Mouse (Mus musculus): ENCODE measurements around the gene Antxr1.

The Antxr1 gene

GRCm38 (mm10) chr6:87335091-87335934, at the start of gene Antxr1:
Antxr1 (minus strand) TSS chr6:87335821.
- peak; percentile 65 for DNase-seq (ENCODE audit: low spot score)

GRCm38 (mm10) chr6:87384761-87385160, 49.1 kb upstream of the Antxr1 start:
- no peak for DNase-seq (ENCODE audit: low spot score)

DNA sequence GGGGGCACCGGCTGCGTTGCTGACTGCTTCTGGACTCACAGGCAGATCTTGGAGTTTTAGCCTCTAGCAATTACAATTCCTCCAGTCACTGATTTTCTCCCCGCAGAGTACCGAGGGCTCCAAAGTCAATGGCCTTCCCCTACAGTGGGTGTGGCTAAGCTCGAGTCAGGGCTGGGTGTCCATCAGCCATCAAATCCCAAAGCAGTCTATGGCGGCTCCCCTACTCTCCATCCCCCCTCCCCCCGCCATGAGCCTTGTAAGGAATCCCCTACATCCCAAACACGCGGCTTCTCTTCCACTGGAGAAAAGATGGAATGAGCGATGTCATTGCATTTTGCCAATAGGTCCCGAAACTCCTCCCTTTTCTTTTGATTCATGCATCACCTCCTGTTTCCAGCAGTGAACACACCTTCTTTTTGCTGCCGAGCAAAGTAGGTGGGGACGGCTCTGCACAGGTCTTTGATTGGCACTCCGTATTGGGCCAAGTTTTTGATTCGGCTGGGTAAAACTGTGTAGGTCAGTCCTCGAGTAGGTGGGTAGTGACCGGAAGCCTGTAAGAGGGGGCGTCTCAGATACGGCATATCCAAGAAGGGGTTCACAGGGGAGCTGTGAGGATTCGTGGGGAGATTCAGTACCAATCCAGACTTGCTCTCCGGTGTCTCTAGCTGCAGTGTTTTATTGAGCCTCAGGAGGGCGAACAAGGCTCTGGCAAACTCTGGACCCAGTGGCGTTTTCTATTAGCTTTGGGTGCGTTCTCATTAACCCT, 48.5 kb upstream of the Antxr1 start:
- DNase-seq (ENCODE audit: low spot score): no peak

GRCm38 (mm10) chr6:87373057-87373456, 37.4 kb upstream of the Antxr1 start, which contains the start of gene Gkn2:
Gkn2 (plus strand) TSS chr6:87373357.
- no peak for DNase-seq (ENCODE audit: low spot score)

DNA sequence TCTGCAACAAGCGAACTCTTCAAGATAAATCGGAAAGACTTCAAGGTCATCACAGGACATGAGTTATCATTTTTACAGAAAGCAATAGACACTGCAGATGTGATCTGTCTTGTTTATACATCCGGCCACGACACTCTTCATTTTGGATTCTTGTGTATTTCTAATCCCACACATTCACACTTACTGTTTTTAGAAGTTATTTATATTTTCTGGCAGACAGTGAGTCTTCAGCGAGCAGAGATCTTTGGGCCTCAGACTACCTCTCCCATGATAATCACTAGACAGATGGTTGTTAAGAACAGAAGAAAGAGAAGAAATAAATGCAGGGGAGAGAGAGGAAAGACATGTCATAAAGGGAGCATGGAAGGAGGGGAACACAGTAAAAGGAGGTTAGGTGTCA, 33.6 kb upstream of the Antxr1 start:
- no peak for DNase-seq (ENCODE audit: low spot score)

DNA sequence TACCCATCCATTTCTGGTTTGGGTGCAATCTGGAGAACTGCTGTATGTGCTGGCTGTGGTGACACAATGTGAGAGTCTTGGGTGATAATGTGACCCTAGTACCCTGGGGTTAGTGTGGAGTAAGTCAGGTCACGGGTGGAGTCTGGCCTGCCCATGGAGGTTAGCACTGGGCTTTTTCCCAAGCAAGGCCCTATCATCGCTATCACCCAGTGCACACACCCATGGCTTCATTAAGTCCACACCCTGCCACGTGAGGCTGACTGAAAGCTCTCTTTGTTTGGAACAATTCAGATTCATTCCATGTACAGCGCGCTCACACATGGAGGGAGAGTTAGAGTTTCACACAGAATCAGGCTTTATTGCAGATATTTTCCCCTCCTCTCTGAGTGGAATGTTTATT, 18.8 kb upstream of the Antxr1 start:
- no peak for DNase-seq (ENCODE audit: low spot score)

GRCm38 (mm10) chr6:87350829-87351228, 15.2 kb upstream of the Antxr1 start, which contains the start of gene Gkn1:
Gkn1 (minus strand) TSS chr6:87350942.
- no peak for DNase-seq (ENCODE audit: low spot score)

DNA sequence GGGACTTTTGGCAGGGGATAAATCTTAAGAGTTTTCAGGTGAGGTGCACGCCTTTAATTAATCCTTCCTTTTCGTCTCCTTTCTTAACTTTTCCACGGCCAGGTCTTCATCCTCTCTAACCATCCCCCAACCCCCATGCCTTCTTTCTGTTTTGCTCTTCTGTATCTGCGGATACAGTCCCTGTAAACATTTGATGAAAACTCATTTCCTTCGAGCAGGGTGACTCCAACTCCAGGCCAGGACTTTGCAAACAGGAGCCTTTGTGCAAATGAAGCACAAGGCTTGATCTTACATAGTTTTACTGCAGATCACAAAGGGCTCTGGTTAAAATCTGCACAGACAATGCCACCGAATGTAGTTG, 294 bp upstream of the Antxr1 start:
- DNase-seq (ENCODE audit: low spot score): no peak

- peak; percentile 72 for DNase-seq (ENCODE audit: low spot score)
Measured at GRCm38 (mm10) chr6:87334361-87335090, 1.1 kb downstream of the Antxr1 start.

GRCm38 (mm10) chr6:87332380-87332779, 3.2 kb downstream of the Antxr1 start:
- no peak for DNase-seq (ENCODE audit: low spot score)

GRCm38 (mm10) chr6:87328265-87329173, 7.1 kb downstream of the Antxr1 start:
- DNase-seq (ENCODE audit: low spot score): no peak

DNA sequence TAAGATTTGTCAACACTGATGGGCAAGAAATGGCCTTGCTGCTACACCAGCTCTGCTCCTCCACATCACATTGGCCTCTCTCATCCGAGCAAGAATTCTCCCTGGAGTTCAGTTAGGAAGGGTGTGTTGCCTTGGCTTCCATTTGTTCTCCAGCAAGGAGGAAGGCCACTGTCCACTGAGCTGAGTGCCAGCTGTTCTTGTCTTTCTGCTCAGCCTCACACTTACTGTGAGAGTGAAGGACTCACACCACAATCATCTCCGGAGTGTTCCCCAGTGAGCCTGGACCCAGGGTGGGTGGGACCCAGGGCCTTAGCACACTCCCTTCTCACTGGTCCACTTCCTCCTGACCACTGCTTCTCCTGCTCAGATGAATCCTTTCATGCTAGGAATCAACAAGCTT, 8.7 kb downstream of the Antxr1 start:
- no peak for DNase-seq (ENCODE audit: low spot score)

DNA sequence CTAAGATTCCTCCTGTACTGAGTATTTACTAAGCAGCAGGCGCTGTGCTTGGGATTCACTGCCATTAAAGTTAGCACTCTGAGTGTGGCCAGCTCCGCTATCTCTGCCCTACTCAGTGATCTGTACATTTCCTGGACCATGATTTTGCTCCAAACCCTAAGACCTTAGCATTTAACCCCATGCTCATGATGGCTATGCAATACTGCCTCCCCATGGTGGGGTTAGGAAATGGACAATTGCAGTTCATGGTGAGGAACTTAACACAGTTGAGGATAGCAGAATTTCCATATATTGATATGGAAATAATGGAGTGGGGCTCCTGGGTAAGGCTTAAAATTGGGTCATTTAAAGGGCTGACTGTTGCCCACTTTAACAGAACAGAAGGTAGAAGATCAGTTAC, 12.2 kb downstream of the Antxr1 start:
- DNase-seq (ENCODE audit: low spot score): peak; percentile 60

- DNase-seq (ENCODE audit: low spot score): no peak
Measured at GRCm38 (mm10) chr6:87318651-87319050, 17.0 kb downstream of the Antxr1 start.

DNA sequence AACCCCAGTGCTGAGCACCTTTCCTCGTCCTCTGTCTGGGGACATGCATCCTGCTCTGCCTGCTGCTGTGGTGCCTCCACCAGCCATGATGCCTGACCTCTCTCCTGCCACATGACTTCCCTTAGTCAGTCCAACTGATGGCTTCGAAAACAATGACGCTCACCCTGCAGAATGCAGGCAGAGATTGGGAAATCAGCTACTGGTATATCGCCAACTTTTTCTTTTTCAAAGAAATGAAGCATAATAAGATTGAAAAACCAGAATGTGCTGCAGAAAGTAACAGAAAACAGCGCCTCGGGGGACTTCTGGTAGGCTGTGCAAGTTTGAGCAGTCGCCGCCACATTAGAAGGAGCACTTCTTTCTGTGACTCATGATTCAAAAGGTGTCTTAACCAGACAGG, 18.7 kb downstream of the Antxr1 start:
- DNase-seq (ENCODE audit: low spot score): no peak

GRCm38 (mm10) chr6:87312761-87313160, 22.9 kb downstream of the Antxr1 start:
- DNase-seq (ENCODE audit: low spot score): no peak

GRCm38 (mm10) chr6:87304486-87304885, 31.1 kb downstream of the Antxr1 start:
- no peak for DNase-seq (ENCODE audit: low spot score)

GRCm38 (mm10) chr6:87302746-87303145, 32.9 kb downstream of the Antxr1 start:
- DNase-seq (ENCODE audit: low spot score): no peak

- no peak for DNase-seq (ENCODE audit: low spot score)
Measured at GRCm38 (mm10) chr6:87301991-87302390, 33.6 kb downstream of the Antxr1 start.

GRCm38 (mm10) chr6:87294904-87295303, 40.7 kb downstream of the Antxr1 start:
- DNase-seq (ENCODE audit: low spot score): no peak

All from MN1 (cell line).